Mouse (Mus musculus) 3134 (cell line): ENCODE results near the gene Smim14.
"Not testable (repeated sequence)": the region's sequence is repeated elsewhere in the genome, so short reads cannot be mapped to it uniquely, and the experiment has no call there.

Source experiments
- DNase-seq: peaks from one replicate; pipeline ENCODE4 v3.0.0-alpha.2; 2011; ENCODE audit warnings: low spot score; ENCODE audit not compliant: insufficient read length; ENCODE audit errors: extremely low read depth

Smim14 gene

DNA sequence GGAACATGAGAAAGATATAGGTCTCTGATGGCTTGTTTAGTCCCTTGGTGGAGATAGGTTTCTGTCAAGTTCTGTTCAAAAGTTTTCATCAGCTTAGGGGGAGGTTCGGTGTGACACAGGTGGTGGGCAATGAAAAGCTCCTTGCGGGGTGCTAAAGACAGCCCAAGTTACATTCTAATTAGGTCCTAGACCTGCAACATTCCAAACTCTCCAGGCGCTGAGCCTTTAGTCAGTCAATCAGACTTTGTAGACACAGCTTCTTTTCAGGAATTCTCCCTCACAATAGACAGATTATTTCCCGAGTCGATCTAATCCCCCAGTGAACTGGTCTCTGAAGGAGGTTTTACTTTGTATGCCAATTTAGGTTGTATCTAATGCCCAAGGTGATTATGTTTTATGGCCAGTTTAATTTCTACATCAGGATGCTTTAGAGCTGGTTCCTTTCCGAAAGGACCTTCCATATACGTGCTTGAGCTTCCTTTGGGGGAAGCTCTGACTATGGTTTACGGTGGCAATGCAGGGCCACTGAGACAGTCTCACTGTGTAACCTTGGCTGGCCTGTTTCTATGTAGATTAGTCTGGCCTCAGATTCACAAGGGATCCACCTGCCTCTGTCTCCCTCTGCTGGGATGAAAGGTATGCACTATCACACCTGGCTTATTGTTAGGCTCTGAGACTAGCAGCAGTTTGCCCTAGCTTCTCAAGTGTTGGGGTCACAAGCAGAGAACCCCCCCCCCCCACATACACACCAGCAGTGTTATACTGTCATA, 11.1 kb downstream of the Smim14 start:
- no peak for DNase-seq

DNA sequence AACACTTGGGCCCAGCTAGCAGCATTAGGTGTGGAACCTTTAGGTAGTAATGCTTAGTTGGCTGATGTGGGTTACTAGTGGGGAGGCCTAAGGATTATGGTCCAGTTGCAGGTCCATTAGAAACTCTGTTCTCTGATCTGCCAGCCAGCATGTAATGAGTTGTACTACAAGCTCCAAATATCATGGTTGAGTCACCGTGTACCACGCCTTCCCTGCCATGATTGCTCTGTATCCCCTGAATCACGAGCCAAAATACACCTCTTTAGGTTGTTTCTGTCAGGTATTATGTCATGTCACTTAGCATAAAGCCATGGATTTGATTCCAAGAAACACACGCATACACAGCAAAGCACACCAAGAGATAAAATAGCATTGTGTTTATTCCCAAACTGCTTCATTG, 12.2 kb downstream of the Smim14 start:
- DNase-seq, result no peak

DNA sequence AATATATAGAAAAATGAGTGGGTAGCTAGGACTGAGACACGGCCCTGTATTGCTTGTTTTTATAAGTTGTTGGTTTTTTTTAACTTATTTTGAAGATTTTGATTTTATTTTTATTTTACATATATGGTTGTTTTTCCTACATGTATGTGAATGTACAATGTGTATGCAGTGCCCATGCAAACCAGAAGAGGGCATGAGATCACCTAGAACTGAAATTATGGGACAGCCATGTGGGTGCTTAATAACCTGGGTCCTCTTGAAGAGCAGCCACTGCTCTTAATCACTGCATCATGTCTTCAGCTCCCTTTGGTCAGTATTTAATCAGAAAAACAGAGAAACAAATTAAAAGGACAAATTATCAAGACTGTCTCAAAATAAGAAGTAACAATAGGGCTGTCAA, 15.2 kb downstream of the Smim14 start:
- no peak for DNase-seq

DNA sequence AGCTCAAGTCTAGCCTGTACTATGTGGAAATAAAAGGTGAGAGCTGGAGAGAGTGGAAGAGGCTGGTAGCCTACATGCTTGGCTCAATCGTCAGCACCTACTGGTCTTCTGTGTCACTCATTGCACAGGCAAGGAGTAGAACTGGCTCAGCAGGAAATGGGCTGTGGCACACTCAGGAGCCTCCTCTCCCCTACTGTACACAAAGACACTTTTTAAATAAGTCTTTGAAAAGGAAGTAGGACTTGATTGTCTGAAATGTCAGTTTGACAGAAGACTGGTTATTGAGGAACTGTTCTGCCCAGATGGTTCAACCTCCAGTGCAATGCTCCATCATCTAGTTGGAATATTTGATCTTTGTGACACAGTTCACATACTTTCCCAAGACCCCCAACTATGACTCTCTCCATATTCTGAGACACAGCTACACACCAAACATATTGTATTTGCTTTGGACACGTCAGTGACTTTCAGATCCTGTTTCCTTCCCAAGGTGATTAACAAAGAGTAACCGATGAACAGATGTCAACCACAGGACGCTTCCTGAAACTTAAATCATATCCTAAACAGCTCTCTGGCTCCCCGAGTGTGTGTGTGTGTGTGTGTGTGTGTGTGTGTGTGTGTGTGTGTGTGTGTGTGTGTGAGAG, 22.2 kb downstream of the Smim14 start:
- no peak for DNase-seq

DNA sequence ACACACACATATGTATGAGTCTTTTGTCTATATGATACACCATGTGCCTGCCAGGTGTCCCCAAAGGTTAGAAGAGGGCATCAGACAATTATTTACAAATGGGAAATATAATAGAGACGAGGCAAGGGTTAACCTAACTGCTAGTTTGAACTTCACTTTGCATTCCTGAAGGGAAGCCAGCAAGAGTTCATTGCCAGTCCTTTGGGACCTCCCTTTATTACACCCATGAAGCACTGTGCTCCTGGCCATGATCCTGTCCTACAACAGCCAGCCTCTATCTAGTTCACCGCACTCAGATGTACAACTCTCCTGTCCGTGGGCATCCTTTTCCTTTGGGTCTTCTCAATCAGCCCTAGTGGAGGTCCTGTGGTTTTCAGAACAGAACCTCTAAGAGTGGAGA, 23.5 kb downstream of the Smim14 start:
- no peak for DNase-seq

DNA sequence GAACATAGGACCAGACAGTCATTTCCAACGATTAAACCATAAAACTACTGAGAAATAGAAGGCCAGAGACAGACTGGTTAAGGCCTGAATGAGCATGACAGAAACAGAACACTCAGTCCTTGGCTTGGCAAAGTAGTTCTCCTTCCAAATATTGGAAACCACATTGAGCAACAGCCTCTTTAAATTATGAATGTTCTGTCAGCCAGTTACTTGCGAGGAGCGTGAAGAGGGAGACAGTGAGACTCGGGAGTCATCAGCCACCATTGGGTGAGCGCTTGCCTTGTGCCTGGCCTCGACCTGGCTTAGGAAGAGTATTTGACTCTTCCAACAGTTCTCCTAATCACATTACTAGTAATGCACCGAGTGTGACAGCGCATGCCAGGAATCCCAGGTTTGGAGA, 28.6 kb downstream of the Smim14 start:
- no peak for DNase-seq

DNA sequence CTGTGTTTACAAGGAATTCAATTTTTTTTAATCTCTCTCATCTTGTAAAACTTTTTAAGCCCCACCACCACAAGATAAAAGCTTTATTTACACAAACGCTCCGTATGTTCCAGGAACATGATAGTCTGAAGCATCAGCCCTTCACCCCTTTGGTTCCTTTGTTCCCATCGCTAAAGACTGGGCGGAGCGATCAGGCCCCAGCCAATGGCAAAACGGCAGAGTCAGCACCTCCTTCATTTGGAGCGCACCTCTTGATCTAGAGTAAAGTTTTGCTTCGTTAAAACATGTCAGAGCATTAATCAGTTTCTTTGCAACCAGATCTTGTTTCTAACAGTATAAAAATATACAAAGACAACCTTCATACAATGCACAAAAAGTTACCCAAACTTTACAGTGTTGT, 31.2 kb downstream of the Smim14 start:
- no peak for DNase-seq

DNA sequence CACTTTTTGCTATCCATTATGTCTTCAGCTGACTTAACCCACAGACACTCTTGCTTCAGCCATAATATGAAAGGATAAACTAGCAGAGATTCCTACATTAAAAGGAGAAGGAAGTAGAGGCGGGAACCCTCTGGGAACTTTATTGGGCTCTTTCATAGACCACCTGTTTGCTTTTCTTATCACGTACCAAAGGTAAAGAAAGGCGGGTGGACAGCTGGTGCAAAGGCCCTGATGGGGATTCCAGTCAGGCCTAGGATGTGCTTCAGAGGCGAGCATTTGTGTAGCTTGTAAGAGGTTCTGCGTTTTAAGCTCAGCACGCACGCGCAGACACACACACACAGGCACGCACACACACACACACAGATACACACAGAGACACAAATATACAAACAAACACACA, 35.6 kb downstream of the Smim14 start:
- DNase-seq, result no peak

DNA sequence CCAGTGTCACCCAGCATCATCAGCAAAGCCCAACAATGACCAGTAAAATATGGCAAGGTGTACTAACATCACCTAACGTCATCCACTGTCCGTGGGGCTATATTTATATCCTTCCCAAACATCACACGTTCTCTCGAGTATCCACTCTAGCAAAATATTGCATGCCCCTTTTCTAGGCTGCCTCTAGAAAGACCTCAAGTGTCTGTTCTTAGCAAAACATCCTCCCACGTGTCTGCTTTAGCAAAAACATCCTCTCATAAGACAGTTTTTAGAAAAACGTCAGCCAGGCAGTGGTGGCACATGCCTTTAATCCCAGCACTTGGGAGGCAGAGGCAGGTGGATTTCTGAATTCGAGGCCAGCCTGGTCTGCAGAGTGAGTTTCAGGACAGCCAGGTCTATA, 36.8 kb downstream of the Smim14 start:
- no peak for DNase-seq

DNA sequence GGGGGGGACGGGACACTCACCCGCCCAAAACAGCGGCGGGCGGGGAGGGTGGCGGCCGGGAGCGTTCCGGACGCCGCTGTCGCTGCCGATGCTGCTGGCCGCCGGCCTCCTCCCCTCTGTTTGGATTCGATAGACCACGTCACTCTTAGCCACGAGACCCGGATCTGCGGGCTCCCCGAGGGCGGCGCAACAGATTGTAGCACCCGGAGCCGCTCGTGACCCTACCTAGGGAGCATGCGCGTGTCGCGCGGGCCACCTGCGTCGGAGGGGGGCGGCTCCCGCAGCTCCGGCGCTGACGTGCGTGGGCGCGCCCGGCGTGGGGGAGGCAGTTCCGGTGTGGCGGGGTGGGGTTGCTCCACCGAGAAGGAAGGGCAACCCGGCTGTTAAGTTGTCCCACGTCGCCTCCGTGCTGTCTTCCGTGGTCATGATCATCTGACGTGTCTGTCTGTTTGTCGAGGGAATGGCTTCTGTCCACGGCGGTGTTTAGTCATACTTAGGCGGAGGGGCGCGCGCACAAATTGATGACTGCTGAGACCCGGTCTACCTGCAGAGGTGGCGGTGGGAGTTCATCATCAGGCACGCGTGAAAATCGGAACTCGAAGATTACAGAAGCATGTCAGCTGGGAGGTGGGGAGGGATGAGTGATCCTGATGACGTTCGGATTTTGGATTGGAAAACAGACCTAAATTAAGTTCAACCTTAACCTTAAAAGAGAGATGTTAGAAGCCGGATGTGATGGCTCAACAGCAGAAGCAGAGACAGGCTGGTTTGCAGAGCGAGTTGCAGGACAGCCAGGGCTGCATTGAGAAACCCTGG, 44.1 kb downstream of the Smim14 start, which contains the start of gene Gm43552:
TSS of gene Gm43552 (minus strand) at position 118 of the 816 bp plus-strand sequence.
- peak; percentile 95 for DNase-seq

DNA sequence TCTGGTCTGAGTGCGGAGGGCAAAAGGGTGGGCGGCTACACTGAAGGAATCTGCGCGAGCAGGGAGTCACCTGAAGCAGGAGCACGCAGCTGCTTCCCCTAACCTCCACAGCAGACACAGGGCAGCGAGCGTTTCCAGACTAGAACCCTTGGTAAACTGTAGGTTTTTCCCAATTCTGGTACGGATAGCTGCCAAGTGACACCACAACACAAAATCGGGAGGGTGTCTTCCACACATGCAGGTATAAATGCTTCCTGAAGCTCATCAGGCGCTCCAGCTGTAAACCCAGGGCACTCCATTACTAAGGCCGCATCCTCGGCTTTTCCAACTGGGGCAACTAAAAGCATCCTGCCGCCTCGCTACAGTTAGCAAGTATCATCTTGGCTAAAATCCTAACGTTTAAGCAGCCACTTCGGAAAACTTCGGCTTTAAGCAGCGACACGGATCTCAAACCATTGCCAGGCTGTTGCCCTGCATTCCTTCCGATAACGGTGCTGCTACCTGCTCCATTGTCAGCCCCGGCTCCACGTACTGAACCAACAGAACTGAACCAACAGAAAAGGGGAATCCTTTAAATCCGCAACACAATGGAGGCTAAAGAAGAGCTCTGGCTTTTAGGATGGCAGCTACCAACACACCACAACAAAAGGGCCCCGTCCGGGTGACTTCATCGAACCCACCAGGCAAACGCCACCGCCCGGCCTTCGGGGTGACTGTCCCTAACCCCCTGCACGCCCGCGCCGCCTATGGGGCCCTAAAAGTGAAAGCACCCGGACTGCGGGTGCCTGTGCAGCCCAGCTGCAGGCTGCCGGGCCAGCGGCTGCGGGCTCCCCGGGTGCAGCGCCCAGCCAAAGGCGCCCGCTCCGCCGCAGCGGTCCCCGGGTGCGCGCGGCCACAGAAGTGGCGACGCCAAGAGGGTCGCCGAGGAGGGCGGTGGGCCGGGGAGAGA, 44.9 kb downstream of the Smim14 start:
- peak; percentile 80 for DNase-seq

DNA sequence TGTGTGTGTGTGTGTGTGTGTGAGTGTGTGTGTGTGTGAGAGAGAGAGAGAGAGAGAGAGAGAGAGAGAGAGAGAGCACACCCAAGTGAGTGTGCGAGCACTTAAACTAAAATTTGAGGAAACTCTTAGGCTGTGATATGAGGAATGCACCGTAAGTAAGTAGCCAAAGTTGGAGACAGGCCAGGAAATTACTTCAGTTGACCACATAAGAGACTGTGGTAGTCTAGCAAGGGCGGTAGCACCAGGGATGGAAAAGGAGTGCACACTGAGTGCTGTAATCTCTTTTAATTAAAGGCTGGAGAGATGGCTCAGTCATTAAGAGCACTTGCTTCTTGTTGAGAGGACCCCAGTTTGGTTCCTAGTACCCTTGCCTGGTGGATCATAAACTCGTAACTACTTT, 47.2 kb downstream of the Smim14 start:
- peak; percentile 36 for DNase-seq

DNA sequence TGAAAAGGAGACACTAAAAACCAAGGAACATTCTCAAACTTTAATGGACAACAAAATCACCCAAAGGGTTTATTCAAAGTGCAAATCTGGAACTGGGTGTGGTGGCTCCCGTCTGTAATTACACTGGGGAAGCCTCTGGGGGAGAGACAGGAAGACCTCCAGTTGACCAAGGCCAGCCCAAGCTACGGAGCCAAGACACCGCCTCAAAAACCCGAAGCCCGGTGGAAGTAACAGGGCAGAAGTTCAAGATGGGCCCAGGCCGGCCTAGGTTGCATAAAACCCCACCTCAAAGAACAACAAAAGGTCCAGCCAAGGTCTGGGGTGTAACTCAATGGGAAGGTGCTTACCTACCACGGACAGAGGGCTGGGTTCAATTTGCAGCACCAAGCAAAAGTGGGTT, 48.3 kb downstream of the Smim14 start:
- no peak for DNase-seq

DNA sequence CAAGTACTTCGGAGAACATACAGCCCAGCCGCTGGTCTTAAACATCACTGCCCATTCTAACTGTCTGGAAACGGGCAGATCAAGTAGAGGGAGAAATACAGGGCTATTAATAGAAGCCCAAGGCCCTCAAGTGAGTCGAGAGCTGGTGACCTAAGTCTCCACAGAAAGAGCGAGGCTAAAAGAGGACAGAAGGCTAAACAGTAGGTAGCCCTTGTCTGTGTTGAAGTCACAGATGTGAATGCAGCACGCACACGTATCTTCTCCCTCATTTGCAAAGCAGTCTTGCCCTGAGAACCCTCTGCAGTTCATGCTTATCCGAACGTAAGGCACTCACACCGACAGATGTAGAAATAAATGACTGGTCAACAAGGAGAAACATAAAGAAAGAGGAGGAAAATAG, 49.6 kb downstream of the Smim14 start:
- no peak for DNase-seq

DNA sequence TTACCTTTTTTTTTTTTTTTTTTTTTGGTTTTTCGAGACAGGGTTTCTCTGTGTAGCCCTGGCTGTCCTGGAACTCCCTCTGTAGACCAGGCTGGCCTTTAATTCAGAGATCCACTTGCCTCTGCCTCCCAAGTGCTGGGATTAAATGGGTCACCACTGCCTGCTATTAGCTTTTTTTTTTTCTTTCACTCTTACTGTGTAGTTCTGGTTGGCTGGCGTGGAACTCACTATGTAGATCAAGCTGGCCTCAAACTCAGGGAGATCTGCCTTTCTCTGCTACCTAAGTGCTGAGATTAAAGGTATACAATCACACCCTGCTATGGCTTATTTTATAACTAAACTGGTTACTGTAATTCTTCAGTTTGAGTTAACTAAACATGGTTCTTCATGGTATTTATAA, 50.5 kb downstream of the Smim14 start:
- no peak for DNase-seq

DNA sequence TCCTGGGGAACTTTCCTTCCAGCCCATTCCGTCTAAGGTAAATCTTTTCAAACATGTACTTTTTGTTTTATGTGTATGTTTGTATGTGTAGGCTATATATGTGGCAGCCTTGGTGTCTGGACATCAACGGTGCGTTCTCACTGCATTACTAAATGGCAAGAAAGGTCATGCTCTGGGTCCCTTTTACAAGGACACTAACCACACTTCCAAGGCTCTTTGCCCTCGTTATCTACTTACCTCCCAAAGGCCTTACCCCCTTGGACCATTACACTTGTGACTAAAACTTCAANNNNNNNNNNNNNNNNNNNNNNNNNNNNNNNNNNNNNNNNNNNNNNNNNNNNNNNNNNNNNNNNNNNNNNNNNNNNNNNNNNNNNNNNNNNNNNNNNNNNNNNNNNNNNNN, 54.0 kb downstream of the Smim14 start:
- DNase-seq, result no peak

DNA sequence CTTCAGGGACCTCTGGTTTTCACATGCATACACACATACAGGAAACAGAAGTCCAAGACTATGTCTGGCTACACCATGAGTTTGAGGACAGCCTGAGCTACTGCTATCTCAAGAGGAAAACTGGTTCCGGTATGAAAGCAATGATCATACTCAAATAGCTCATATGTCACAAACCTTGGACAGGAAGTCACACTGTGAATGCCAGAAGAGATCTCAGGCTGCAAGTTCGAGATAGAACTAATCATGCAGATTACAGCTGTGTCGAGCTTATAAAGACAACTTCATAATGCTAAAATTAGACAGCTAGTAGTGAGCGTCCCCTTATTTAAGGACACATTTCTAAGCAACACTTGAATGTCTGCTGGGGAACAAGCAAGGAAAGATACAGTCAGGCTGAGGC, 56.5 kb downstream of the Smim14 start:
- no peak for DNase-seq

DNA sequence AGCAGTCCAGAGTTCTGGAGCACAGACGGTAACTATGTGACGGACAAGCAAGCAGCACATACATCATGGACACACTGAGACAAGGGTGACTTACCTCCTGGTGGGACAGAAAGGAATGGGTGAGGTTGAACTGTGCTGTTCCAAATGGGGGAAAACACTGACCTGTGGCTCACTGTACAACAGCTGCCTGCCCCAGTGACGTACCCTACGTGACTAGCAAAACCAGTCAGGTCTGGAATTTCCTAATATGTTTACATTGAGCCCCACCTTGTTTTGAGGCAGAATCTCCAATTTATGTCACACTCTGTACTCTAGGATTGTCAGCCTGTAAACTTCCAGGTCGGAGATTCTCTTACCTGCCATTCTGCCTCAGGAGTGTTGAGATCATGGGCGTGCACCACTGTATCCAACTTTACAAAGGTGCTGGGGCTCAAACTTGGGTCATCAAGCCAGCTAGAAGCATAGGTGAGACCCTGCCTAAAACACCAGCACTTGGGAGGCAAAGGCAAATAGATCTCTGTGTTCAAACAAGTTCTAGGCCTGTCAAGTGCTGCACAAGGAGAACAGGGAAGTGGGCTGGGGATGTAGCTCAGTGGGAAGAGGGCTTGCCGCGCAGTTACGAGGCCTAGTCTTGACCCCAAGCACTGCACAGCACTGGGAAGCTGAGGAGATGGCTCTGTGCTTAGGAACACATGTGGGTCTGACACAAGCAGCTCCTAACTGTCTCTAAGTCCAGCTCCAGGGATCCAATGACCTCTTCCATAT, 57.1 kb downstream of the Smim14 start:
- no peak for DNase-seq

DNA sequence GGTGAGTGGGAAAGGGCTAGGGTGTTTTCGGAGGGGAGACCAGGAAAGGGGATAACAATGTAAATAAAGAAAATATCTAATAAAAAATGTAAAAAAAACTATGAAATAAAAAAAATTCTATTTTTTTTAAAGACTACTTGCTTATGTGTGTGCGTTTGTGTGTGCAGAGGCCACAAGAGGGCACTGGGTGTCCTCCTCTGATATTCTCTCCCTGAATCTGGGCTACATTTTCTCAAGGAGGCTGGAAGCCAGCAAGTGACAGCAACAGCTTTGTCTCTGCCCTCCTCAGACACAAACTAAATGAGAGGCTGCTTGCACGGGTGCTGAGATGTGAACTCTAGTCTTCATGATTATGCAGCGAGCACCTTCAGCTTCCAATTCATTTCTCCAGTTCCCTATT, 58.8 kb downstream of the Smim14 start:
- DNase-seq, result no peak

DNA sequence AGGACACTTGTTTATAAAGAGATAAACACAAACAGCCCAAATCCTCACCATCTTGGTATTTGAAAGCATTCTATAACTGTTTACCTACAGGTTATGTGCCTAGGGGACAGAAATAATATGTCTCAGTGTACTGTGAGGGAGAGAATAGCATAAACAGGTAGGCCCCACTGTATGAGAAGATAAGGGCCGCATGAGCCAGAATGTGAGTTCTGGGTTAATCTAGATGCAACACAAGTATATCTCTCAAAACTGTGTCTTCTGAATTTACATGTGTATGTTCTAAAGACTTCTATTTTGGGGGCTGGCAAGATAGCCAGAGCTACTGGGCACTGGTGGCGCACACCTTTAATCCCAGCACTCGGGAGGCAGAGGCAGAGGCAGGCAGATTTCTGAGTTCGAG, 60.2 kb downstream of the Smim14 start:
- not testable (repeated sequence) for DNase-seq
